Mouse (Mus musculus) midbrain, embryonic 13.5 days (tissue): ENCODE data around the gene Lipo1. TPM values are rescaled to one million over a fixed set of nuclear protein-coding genes. Genes with fewer than 3 reads are reported as not detected.
"Not testable (repeated sequence)": the region's sequence is repeated elsewhere in the genome, so short reads cannot be mapped to it uniquely, and the experiment has no call there.

Source experiments
- ATAC-seq: fragments of 200-750 bp; cut with Nextera tagmentation; 2 replicates; pipeline ENCODE4 v1.8.0; 2017; ENCODE audit warnings: mild to moderate bottlenecking, moderate TSS enrichment, moderate library complexity
- H3K27ac ChIP-seq: fragments of 300-500 bp; sonication (generic); 2 replicates; pipeline ENCODE4 v1.5.1; 2015; ENCODE audit warnings: inconsistent platforms, mild to moderate bottlenecking, moderate library complexity
- H3K27me3 ChIP-seq: fragments of 300-500 bp; sonication (generic); 2 replicates; pipeline ENCODE4 v1.6.1; 2015; ENCODE audit warnings: mild to moderate bottlenecking, inconsistent platforms
- H3K36me3 ChIP-seq: fragments of 300-500 bp; sonication (generic); 2 replicates; pipeline ENCODE4 v1.6.1; 2015; ENCODE audit warnings: mild to moderate bottlenecking, inconsistent platforms
- H3K4me1 ChIP-seq: fragments of 300-500 bp; sonication (generic); replicated peaks from 2 replicates; pipeline ENCODE4 v1.6.1; 2015; ENCODE audit warnings: inconsistent platforms
- H3K4me2 ChIP-seq: fragments of 300-500 bp; sonication (generic); replicated peaks from 2 replicates; pipeline ENCODE4 v1.6.1; 2015; ENCODE audit warnings: moderate library complexity, mild to moderate bottlenecking, inconsistent platforms
- H3K4me3 ChIP-seq: fragments of 300-500 bp; sonication (generic); replicated peaks from 2 replicates; pipeline ENCODE4 v1.5.1; 2015; ENCODE audit warnings: mild to moderate bottlenecking, inconsistent platforms
- H3K9ac ChIP-seq: fragments of 300-500 bp; sonication (generic); replicated peaks from 2 replicates; pipeline ENCODE4 v1.6.1; 2015; ENCODE audit warnings: mild to moderate bottlenecking, inconsistent platforms
- H3K9me3 ChIP-seq: fragments of 300-500 bp; sonication (generic); 2 replicates; pipeline ENCODE4 v1.6.1; 2016; ENCODE audit warnings: mild to moderate bottlenecking, inconsistent platforms
- WGBS: fragments of 180-500 bp; shearing (Covaris S2); methylation state at CpG from one replicate; pipeline ENCODE4 v1.1.7; 2015; 5-methylcytosine and 5-hydroxymethylcytosine counted together
- polyA plus RNA-seq: library from polyadenylated mRNA; unstranded; fragments of >200 nt; fragmentation: Nextera tagmentation; extraction: Ambion mirVana; gene quantifications from 2 replicates; pipeline ENCODE4 v1.2.1, GENCODE M21; 2015

Gene Lipo1
- polyA plus RNA-seq, result not detected in 2 replicates

DNA sequence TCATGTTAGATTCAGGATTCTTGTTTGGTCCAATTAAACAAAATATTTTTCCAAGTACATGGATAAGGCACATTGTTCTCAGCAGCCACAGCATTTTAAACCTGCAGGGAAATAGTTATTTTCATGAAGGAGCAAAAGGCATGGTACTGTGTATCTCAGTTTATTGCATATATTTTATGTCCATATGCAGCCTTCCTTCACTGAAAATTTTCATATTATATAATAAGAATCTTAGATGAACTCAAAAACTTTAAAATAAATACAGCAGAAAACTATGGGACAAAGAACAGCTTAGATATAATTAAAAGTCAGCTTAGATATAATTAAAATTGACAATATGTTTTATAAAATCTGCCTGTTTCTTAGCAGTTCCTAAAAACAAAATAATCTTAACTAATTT is at the start of gene Lipo1:
TSS of gene Lipo1 (minus strand) at position 101 of the 400 bp plus-strand sequence.
- not testable (repeated sequence) for H3K9ac ChIP-seq, H3K4me2 ChIP-seq, H3K4me1 ChIP-seq

GRCm38 (mm10) chr19:33786576-33787277 is 532 bp downstream of the Lipo1 start:
- Histone ChIP-seq H3K9ac (no peak overlapping the region), H3K4me3 (no peak overlapping the region), H3K4me2 (no peak overlapping the region), H3K4me1 (no peaks in the 10 kb centered on the region), H3K27me3 (no peaks in the 10 kb centered on the region), H3K9me3 (no peaks in the 10 kb centered on the region), H3K27ac (no peak overlapping the region), H3K36me3 (no peaks in the 10 kb centered on the region)
- WGBS, result 92% methylated on average over 12 of the region's 12 CpGs
- no peak for ATAC-seq

More for the DNA sequence above, at the start of gene Lipo1:
- not testable (repeated sequence) for H3K9me3 ChIP-seq, ATAC-seq, H3K27me3 ChIP-seq, H3K4me3 ChIP-seq, H3K27ac ChIP-seq, H3K36me3 ChIP-seq

GRCm38 (mm10) chr19:33761287-33762086 is 25.8 kb downstream of the Lipo1 start, which contains the start of gene Lipo3:
TSS of gene Lipo3 (minus strand) at chr19:33761951.
- not testable (repeated sequence) for H3K36me3 ChIP-seq, H3K4me1 ChIP-seq, H3K9me3 ChIP-seq, H3K27me3 ChIP-seq, H3K27ac ChIP-seq, H3K9ac ChIP-seq
- H3K4me3 ChIP-seq, result peak within 1 kb of the TSS; percentile 29
- peak; percentile 99 for ATAC-seq
- H3K4me2 ChIP-seq, result peak within 1 kb of the TSS; percentile 41
- 47% methylated on average over 13 of the region's 41 CpGs for WGBS

- H3K9me3 ChIP-seq, H3K4me1 ChIP-seq, H3K27ac ChIP-seq, H3K4me3 ChIP-seq, H3K27me3 ChIP-seq, H3K36me3 ChIP-seq, ATAC-seq, H3K9ac ChIP-seq, H3K4me2 ChIP-seq: not testable (repeated sequence)
- 98% methylated on average over 1 of the region's 1 CpGs for WGBS
These were observed 36.0 kb downstream of the Lipo1 start, which contains the start of gene Lipo2 for GRCm38 (mm10) chr19:33751259-33751658. TSS of gene Lipo2 (minus strand) at chr19:33751359.

Other genes with a start within 250 kb of the Lipo1 start
- gene Gm8978, start 162.2 kb downstream of the Lipo1 start, polyA plus RNA-seq, result not detected in 2 replicates
- 0.47 and 0.52 TPM in 2 replicates for gene Lipo2, start 36.1 kb downstream of the Lipo1 start, polyA plus RNA-seq
- 14.7 and 15.9 TPM in 2 replicates for gene Lipo3, start 25.5 kb downstream of the Lipo1 start, polyA plus RNA-seq
- gene Lipf, start 173.7 kb upstream of the Lipo1 start, polyA plus RNA-seq, result not detected in 2 replicates
- not detected in 2 replicates for gene Lipk, start 220.8 kb upstream of the Lipo1 start, polyA plus RNA-seq